Mouse (Mus musculus): ENCODE results near the gene Sstr2.
"Not testable (repeated sequence)": the region's sequence is repeated elsewhere in the genome, so short reads cannot be mapped to it uniquely, and the experiment has no call there.

Gene Sstr2

DNA sequence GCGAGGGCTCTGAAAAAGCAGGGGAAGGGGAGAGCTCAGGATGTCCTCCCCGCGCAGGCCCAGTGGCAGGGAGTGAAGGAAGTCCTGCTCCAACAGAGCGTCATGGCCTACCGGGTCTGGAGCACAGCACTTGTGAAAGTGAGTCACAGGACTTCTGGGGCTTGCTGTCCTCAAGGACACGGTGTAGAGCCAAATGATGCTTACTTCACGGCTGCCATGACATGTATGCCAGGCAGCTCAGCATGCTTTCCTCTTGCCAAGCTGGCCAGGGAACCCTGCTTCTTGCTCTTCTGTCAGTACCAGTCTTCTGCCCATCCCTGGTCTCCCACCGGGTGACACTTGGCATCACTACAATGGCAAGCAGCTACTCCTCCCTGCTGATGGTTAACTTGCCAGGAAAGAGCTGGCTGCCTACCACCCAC is 37.4 kb downstream of the Sstr2 start:
- no peak for DNase-seq (ENCODE audit: low spot score in 2 of 2)

- DNase-seq (ENCODE audit: low spot score in 2 of 2) = no peak
Observed at GRCm38 (mm10) chr11:113657221-113657620, 38.1 kb downstream of the Sstr2 start.

DNA sequence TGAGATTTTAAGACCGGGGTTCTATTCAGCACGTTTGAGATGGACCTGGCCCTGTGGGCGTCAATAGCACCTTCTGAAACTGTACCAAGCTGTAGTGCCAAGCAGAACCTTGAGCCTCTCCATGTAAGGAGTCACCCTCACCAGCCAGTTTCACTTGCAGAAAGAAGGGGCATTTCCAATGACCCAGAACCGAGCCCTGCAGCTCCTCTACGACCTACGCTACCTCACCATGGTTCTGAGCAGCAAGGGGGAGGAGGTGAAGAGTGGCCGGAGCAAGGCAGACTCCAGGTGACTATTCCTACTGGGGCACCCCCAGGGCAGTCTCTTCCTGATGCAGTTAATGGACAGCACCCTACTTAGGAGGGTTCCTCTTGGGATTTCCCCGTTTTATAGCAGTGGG is 39.2 kb downstream of the Sstr2 start:
- no peak for DNase-seq (ENCODE audit: low spot score in 2 of 2)

DNA sequence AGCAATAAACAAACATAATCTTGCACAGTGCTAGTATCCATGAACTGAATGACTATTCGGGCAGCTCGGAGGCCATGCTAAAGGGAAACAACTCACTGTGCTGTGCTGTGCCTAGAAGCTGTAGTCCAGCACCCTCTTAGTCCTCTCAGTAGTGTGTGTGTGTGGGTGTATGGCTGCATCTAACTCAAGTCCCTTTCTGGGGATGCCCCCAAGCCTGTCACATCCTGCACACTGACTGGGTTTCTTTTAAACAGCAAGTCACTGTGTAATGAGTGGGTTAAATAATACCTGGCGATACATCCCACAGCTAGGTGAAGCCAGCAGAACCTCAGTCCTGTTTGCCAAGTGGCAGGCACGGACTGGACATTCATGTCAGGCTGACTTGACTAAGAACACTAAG is 39.6 kb downstream of the Sstr2 start:
- DNase-seq (ENCODE audit: low spot score in 2 of 2) = no peak

GRCm38 (mm10) chr11:113660213-113660612 is 41.1 kb downstream of the Sstr2 start:
- not testable (repeated sequence) for DNase-seq (ENCODE audit: low spot score in 2 of 2)

DNA sequence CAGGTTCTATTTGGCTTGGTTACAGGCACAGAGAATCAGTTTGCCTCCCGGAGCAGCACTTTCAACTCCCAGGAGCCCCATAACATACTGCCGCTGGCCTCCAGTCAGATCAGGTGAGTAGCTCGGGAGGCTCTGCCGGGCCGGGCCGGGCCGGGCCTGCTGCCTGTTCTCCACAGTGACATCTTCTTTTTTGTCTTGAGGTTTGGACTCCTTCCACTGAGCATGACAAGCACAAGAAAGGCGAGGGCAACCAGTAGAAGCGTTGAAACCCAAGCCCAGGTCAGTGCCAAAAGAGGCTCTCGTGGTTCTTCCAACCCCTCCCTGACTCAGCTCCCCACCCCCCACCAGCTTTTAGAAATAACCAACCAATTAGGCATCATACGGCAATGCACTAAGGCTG is 41.8 kb downstream of the Sstr2 start:
- DNase-seq (ENCODE audit: low spot score in 2 of 2) = no peak

DNA sequence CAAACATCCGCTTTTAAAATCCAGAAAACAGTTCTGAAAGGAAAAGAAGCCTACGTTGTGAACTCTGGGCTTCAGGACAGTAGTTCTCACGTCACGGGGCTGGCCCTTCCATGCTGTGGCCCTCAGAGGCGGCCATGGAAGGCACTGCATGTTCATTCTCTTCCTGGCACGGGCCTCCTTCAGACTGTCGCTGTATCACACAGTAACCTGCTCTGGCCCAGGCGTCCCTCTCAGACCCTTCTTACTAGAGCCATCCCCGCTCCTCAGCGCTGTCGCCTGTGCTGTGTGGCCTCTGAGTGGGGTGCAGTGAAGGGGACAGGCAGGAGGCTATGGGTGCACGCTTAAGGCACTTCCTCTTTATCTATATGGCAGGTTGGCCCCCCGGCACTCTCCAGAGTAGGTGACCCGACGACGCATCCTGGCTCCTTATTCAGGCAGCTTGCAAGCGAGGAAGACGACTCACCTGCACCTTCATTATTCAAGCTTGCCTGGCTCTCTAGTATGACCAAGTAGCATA is 42.8 kb downstream of the Sstr2 start:
- no peak for DNase-seq (ENCODE audit: low spot score in 2 of 2)

DNA sequence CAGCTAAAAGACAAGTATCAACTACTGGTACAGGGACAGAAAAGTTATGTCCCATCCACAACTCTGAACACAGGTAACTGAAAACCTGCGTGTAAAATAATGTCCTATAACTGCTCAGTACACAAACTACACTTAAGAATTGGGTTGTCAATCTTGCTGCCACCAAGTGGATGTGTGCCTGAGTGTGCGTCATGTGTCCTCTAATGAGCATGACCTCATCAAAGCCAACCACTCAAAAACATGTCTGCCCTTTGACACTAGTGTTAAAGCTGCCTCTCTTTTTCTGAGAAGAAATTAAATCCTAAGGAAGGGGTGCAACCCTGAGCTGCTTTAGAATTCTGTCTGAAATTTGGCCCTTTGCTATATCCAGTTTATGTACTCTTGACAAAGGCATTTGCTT is 45.1 kb downstream of the Sstr2 start:
- DNase-seq (ENCODE audit: low spot score in 2 of 2) = no peak

GRCm38 (mm10) chr11:113666205-113666604 is 47.1 kb downstream of the Sstr2 start:
- no peak for DNase-seq (ENCODE audit: low spot score in 2 of 2)

- peak in 1 of 2 experiments; percentile 32 for DNase-seq (ENCODE audit: low spot score in 2 of 2)
Observed at GRCm38 (mm10) chr11:113666648-113667047, 47.5 kb downstream of the Sstr2 start.

- DNase-seq (ENCODE audit: low spot score in 2 of 2) = peak in 1 of 2 experiments; percentile 20
Observed at GRCm38 (mm10) chr11:113667122-113667521, 48.0 kb downstream of the Sstr2 start.

- peak in 1 of 2 experiments; percentile 18 for DNase-seq (ENCODE audit: low spot score in 2 of 2)
Observed at GRCm38 (mm10) chr11:113667704-113668103, 48.6 kb downstream of the Sstr2 start.

DNA sequence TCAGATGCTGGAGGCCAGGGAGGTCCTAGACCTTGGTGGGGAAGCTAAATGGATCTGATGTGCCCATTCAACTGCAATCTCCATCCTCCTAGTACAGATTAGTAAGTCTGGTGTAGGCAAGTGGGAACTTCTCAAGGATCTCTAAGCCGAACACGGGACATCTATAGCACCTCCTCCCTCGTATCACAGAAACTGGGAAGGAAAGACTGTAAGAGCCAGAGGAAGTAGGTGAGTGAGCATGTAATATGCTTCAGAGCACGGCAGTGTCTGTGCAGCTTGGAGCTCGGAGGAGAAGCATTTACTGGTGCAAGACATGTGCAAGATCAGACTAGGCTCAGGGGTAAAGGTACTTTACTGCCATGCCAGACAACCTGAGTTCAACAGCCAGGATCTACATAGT is 49.7 kb downstream of the Sstr2 start:
- DNase-seq (ENCODE audit: low spot score in 2 of 2) = no peak

DNA sequence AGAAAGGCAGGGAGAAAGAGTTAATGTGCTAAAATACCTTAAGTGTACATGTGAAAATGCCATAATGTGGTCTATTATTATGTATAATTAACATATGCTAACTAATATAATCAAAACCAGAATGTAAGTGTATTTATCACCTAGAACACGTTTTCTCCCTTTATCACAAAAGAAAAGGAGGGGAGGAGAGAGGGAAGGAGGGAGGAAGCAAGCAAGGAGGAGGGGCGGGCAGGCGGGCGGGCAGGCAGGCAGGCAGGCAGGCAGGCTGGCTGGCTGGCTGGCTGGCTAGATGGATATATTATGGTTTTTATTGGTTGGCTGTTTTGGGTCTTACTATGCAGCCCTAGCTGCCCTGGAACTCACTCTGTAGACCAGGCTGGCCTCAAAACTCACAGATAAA is 50.6 kb downstream of the Sstr2 start:
- no peak for DNase-seq (ENCODE audit: low spot score in 2 of 2)

GRCm38 (mm10) chr11:113673614-113674013 is 54.5 kb downstream of the Sstr2 start:
- DNase-seq (ENCODE audit: low spot score in 2 of 2) = no peak

DNA sequence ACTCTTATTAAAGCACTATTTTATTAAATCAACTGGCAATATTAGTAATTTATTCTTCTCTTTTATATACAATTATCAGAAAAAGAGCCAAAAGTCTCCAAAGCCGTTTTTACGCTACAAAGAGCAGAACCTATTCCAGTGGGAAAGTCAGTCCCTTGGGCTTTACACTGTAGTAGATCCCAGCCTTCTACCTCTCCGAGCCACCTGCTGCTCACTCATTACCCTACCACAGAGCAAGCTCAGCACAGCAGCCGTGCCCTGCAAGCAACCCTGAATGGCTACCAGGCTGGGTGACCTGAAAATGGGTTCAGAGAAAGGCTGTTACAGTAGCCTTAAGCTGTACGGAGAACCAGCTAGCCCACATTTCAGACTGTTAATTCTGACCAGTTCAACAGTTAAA is 55.5 kb downstream of the Sstr2 start:
- no peak for DNase-seq (ENCODE audit: low spot score in 2 of 2)
